Mouse (Mus musculus) cerebellum, adult 2 months (tissue): ENCODE results near the gene Creg1.

Source experiments
- CTCF ChIP-seq: fragments of 200-500 bp; IDR thresholded peaks from 2 replicates; pipeline ENCODE4 v1.5.1; 2011; ENCODE audit warnings: low read depth, mild to moderate bottlenecking, control low read depth, low read length, moderate library complexity, borderline replicate concordance; ENCODE audit not compliant: insufficient read depth
- POLR2A ChIP-seq: fragments of 200-500 bp; IDR thresholded peaks from 2 replicates; pipeline ENCODE4 v1.6.1; 2011; ENCODE audit warnings: low read length, control low read depth, borderline replicate concordance; ENCODE audit not compliant: insufficient read depth

DNA sequence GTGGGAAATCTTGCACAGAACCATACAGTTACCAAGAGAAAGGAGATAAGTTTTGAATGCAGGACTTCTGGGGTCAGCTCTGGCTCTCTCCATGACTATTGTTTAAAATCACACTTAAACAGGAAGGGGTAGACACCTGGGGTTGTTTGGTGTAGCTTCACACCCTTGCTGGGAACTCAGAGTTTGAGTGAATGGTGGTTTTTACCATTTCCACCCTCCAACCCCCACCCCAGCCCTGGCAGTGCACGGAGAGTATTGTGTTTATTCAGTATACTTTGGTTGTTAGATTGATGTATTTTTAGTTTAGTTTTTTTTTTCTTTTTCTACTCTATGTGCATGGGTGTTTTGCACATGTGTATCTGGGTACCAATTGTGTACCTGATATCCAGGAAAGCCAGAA is 33.4 kb upstream of the Creg1 start:
- TF ChIP-seq CTCF (no peak), POLR2A (no peak)
